17 mouse cellular contexts compared by ENCODE assay signal in genomic region chr1:106695649-106696048, GRCm38 (mm10). TPM values are rescaled to one million over a fixed set of nuclear protein-coding genes. Genes with fewer than 3 reads are reported as not detected.
DNase-seq lines count a peak whose midpoint lies in the region; ATAC-seq and TF ChIP-seq lines count a peak whose summit lies in the region.
"Had no signal": no experiment of that assay in that cellular context is flagged by ENCODE, and none has a peak within 500 bp of the region (broad histone marks: within the 10 kb centered on the region; RNA-seq: fewer than 3 reads in every experiment).

No protein-coding gene starts in this region.

- DNase-seq in gastrocnemius, adult 2 months, result peak; percentile 23
- DNase-seq in gastrocnemius, adult 8-10 months (ENCODE audit: low spot score in 2 of 2), result no peak
- peak; percentile 56 for DNase-seq in layer of hippocampus, adult 9-11 months
- no peak for DNase-seq in layer of hippocampus, adult 2 months (ENCODE audit: low spot score in 2 of 2)
- DNase-seq in cerebellum, adult 2 months, result no peak
- DNase-seq in adrenal gland, adult 18-20 months (ENCODE audit: low spot score in 2 of 2), result no peak
- DNase-seq: cerebellum, postnatal 10 days; gastrocnemius, postnatal 25 days; lung, adult 2 months; right cerebral cortex, postnatal 14 days had no signal

- no peak for TF ChIP-seq POLR2A in bone marrow macrophage, adult 2 months (IDR thresholded peaks at IDR 0.05; ENCODE audit: borderline replicate concordance, low read depth, low read length)
- no peak for TF ChIP-seq POLR2A in cerebellum, adult 2 months (IDR thresholded peaks at IDR 0.05; ENCODE audit: borderline replicate concordance, insufficient read depth, low read length)

- intact Hi-C loops in gastrocnemius, adult 2 months (cut with DNase I), result no loop called here

- ATAC-seq in monocyte, adult 5-6 weeks (replicated peaks; ENCODE audit: insufficient number of reproducible peaks, low FRiP score, low TSS enrichment, poor library complexity, severe bottlenecking), result peak; percentile 96
- ATAC-seq: inflammation-experienced regulatory T-cells, adult 6 months had no signal

- no peak for TF ChIP-seq CTCF in gastrocnemius, adult 2 months (IDR thresholded peaks at IDR 0.05)
- no peak for TF ChIP-seq CTCF in layer of hippocampus, adult 2 months (conservative IDR thresholded peaks at IDR 0.05)
- no peak for TF ChIP-seq CTCF in bone marrow macrophage, adult 2 months (IDR thresholded peaks at IDR 0.05; ENCODE audit: low read depth, low read length)
- no peak for TF ChIP-seq CTCF in cerebellum, adult 2 months (IDR thresholded peaks at IDR 0.05; ENCODE audit: borderline replicate concordance, insufficient read depth, low read depth, low read length)

- peaks cover 32% of the 10 kb centered on the region for H3K4me1 ChIP-seq in bone marrow macrophage, adult 2 months (ENCODE audit: control insufficient read depth, insufficient read depth, low read length)
- no peaks in the 10 kb centered on the region; the same call in 1 of the 2 replicates for H3K4me1 ChIP-seq in cerebellum, adult 2 months (ENCODE audit: control insufficient read depth, insufficient read depth, low read length)
- H3K4me1 ChIP-seq: forebrain, embryonic 12.5 days; limb, embryonic 10.5 days; neural tube, embryonic 12.5 days had no signal

- 95% methylated on average over 4 of the region's 4 CpGs for WGBS in cerebellum, adult 2 months

- H3K4me3 ChIP-seq in gastrocnemius, adult 2 months, result no peak overlapping the region
- H3K4me3 ChIP-seq in layer of hippocampus, adult 2 months, result no peak overlapping the region
- no peak overlapping the region for H3K4me3 ChIP-seq in bone marrow macrophage, adult 2 months (ENCODE audit: insufficient read depth, low read length)
- H3K4me3 ChIP-seq in cerebellum, adult 2 months (replicated peaks; ENCODE audit: insufficient read depth, low read depth, low read length), result no peak overlapping the region
- H3K4me3 ChIP-seq: forebrain, embryonic 12.5 days; kidney, embryonic 15.5 days; limb, embryonic 10.5 days; neural tube, embryonic 12.5 days had no signal

- H3K27me3 ChIP-seq in cerebellum, adult 2 months (ENCODE audit: control insufficient read depth, insufficient read depth, low read length), result no peaks in the 10 kb centered on the region; the same call in 1 of the 2 replicates
- H3K27me3 ChIP-seq: forebrain, embryonic 12.5 days; kidney, embryonic 15.5 days; neural tube, embryonic 12.5 days had no signal

- no peak overlapping the region for H3K27ac ChIP-seq in gastrocnemius, adult 2 months
- no peak overlapping the region for H3K27ac ChIP-seq in layer of hippocampus, adult 2 months
- peak overlapping the region; percentile 47 for H3K27ac ChIP-seq in bone marrow macrophage, adult 2 months (ENCODE audit: insufficient read depth, low read depth, low read length)
- no peak overlapping the region for H3K27ac ChIP-seq in cerebellum, adult 2 months (ENCODE audit: insufficient read depth, low read length)
- H3K27ac ChIP-seq: forebrain, embryonic 12.5 days; kidney, embryonic 15.5 days; limb, embryonic 10.5 days; neural tube, embryonic 12.5 days had no signal

RNA-seq across cellular contexts. Expression of gene Bcl2, which starts 18.4 kb away (rescaled TPM):
- total RNA-seq in gastrocnemius, adult 2 months (2021), result 1 to 10 TPM; 1.6 to 2.1 TPM
- total RNA-seq in gastrocnemius, adult 8-10 months (2022), result 1 to 10 TPM; 1.6 to 2.1 (median 1.7) TPM
- total RNA-seq in layer of hippocampus, adult 2 months (2021), result 1 to 10 TPM; 7.8 to 8.1 TPM
- polyA plus RNA-seq in bone marrow macrophage, adult 2 months (2012; ENCODE audit: insufficient read depth, insufficient read length, missing spikeins), result 1.2 and 1.5 TPM in 2 replicates
- 64.9 to 109 TPM (median 65.0 TPM) in 3 replicates for total RNA-seq in monocyte, adult 5-6 weeks (2017)
- 3.9 and 4.6 TPM in 2 replicates for polyA plus RNA-seq in cerebellum, adult 2 months (2012; rRNA removed)
- 1 to 10 TPM; 5.1 to 6.7 TPM for total RNA-seq in adrenal gland, adult 18-20 months (2021)

Comparison
In these comparisons a context has a peak if more than half of its experiments do, and no peak if none do; other contexts are left out.
1. DNase-seq: peak in gastrocnemius, adult 2 months (single experiment) and layer of hippocampus, adult 9-11 months (single experiment); none in gastrocnemius, adult 8-10 months (0 of 2), layer of hippocampus, adult 2 months (0 of 2), cerebellum, adult 2 months (0 of 2) and adrenal gland, adult 18-20 months (0 of 2).